Mouse (Mus musculus) cortical plate, adult 2 months (tissue): Measurements from ENCODE around the gene Colq.

Source experiments
- CTCF ChIP-seq: fragments of 200-500 bp; IDR thresholded peaks from 2 replicates; pipeline ENCODE4 v1.5.1; 2011; ENCODE audit warnings: mild to moderate bottlenecking, control low read depth, low read length; ENCODE audit not compliant: insufficient read depth; ENCODE audit errors: extremely low read depth
- POLR2A ChIP-seq: fragments of 200-500 bp; IDR thresholded peaks from 2 replicates; pipeline ENCODE4 v1.6.1; 2011; ENCODE audit warnings: mild to moderate bottlenecking, low read length, control low read depth; ENCODE audit not compliant: insufficient read depth; ENCODE audit errors: extremely low read depth

DNA sequence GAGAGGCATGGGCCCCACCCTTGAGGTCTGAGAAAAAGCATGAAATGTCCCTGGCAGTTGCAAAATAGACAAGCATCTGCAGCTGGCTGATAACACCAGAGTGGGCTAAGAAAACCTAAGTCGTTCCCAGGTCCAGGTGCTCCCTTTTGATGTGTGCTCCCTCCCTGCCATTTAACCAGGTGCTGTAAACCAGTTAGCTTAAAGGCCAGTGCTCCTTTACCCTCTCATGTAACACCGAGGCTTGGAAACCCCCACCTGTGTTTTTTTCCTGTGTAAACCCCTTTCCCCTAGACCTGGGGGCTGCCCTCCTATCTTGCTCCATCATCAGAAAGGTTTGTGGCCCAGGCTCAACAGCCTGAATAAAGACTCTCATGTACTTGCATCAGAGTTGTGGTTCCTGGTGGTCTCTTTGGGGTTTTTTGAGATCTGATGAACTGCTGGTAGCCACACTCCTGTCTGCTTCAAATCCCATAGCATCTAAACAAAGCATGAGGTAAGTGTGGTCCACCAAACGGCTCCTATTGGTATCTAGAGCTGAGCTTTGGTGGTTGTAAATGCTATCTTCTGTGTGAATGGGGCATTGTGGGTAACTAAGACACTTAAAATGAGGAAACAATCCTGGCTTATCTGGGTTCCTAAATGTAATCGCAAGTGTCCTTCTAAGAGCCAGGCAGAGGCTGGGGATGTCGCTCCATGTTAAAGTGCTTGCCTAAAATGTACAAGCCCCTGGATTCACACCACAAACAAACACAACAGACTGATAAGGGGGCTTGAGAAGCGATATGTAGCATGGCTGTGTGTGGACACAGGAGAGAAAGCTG, 20.8 kb downstream of the Colq start:
- no peak for TF ChIP-seq POLR2A
- no peak for TF ChIP-seq CTCF
